9 mouse cellular contexts compared by ENCODE assay signal in the genomic region with DNA sequence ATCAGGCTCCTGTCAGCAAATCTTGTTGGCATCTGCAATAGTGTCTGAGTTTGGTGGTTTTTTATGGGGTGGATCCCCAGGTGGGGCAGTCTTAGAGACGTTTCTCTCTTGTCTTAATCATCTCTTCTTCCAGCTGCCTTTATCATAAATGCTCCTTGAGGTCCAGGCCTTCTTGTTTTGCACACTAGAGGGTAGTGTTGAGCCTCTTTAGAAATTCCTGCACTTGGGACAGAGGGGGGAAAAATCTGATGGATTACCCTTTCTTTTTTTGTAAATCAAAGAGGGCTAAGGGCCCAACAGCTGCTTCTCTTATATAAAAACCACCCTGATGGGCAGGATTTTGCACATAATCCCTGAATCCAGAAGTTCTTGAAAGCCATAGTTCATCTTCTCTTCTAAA.
DNase-seq lines count a peak whose midpoint lies in the region; ATAC-seq and TF ChIP-seq lines count a peak whose summit lies in the region.
"Had no signal": no experiment of that assay in that cellular context is flagged by ENCODE, and none has a peak within 500 bp of the region (broad histone marks: within the 10 kb centered on the region; RNA-seq: fewer than 3 reads in every experiment).

No protein-coding gene starts in this region.

- no peak overlapping the region for H3K4me3 ChIP-seq in lung, embryonic 14.5 days (ENCODE audit: low read depth, low read length)
- no peak overlapping the region for H3K4me3 ChIP-seq in lung, adult 2 months (replicated peaks; ENCODE audit: extremely low read depth, low read depth, low read length)
- H3K4me3 ChIP-seq: erythroblast, embryonic 14.5 days had no signal

- H3K27ac ChIP-seq in lung, embryonic 14.5 days (ENCODE audit: low read depth), result no peak overlapping the region

- no peaks in the 10 kb centered on the region for H3K36me3 ChIP-seq in lung, embryonic 14.5 days (ENCODE audit: insufficient read depth)

- peak; percentile 65 for TF ChIP-seq CTCF in lung, embryonic 14.5 days (IDR thresholded peaks at IDR 0.05; ENCODE audit: low read depth)
- TF ChIP-seq CTCF in lung, adult 2 months (IDR thresholded peaks at IDR 0.05; ENCODE audit: insufficient read depth, low read length), result no peak

- peak; percentile 41 for DNase-seq in gastrocnemius, adult 18-20 months (ENCODE audit: low spot score)
- DNase-seq in gastrocnemius, postnatal 10 days, result no peak
- peak; percentile 81 for DNase-seq in lung, embryonic 14.5 days
- DNase-seq in lung, adult 2 months, result no peak
- peak; percentile 14 for DNase-seq in adrenal gland, adult 8-10 months
- peak; percentile 39 for DNase-seq in kidney, postnatal 14 days
- peak; percentile 69 for DNase-seq in retina, embryonic 14.5 days (ENCODE audit: low spot score)
- no peak for DNase-seq in spleen, postnatal 4 days (ENCODE audit: low spot score in 2 of 2)

- H3K4me1 ChIP-seq in lung, embryonic 14.5 days (ENCODE audit: insufficient read depth), result no peaks in the 10 kb centered on the region
- no peaks in the 10 kb centered on the region for H3K4me1 ChIP-seq in lung, adult 2 months (ENCODE audit: control insufficient read depth, insufficient read depth, low read length)

- WGBS in lung, embryonic 14.5 days, result 7% methylated on average over 1 of the region's 1 CpGs
- WGBS in lung, adult 2 months, result 8% methylated on average over 1 of the region's 1 CpGs

- no peak overlapping the region for H3K9ac ChIP-seq in lung, embryonic 14.5 days

- no peak overlapping the region for H3K4me2 ChIP-seq in lung, embryonic 14.5 days

- no peak for ATAC-seq in lung, embryonic 14.5 days (ENCODE audit: insufficient read depth)

- no peaks in the 10 kb centered on the region for H3K27me3 ChIP-seq in lung, embryonic 14.5 days (ENCODE audit: insufficient read depth, low read length)

- TF ChIP-seq POLR2A in lung, adult 2 months (IDR thresholded peaks at IDR 0.05; ENCODE audit: borderline replicate concordance, extremely low read depth, low read depth, low read length), result no peak

- H3K9me3 ChIP-seq in lung, embryonic 14.5 days (ENCODE audit: low read depth, low read length), result no peaks in the 10 kb centered on the region

Comparison
In these comparisons a context has a peak if more than half of its experiments do, and no peak if none do; other contexts are left out.
1. DNase-seq: peak in gastrocnemius, adult 18-20 months (single experiment), lung, embryonic 14.5 days (single experiment), adrenal gland, adult 8-10 months (single experiment), kidney, postnatal 14 days (single experiment) and retina, embryonic 14.5 days (single experiment); none in gastrocnemius, postnatal 10 days (single experiment), lung, adult 2 months (single experiment) and spleen, postnatal 4 days (0 of 2).